Comparison of ENCODE assay signal across 22 mouse cellular contexts in the genomic region with DNA sequence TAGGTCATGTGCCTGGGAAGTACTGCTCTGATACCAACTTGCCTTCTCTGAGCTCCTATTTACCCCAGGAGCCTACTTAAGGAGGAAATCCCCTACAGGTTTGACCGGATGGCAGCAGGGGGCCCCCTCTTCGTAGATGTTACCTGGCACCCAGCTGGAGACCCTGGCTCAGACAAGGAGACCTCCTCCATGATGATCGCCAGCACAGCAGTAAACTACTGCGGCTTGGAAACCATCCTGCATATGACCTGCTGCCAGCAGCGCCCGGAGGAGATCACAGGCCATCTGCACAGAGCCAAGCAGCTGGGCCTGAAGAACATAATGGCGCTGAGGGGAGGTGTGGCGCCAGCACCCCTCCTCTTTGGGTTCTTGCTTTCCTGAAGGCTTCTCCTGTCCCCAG. TPM values are rescaled to one million over a fixed set of nuclear protein-coding genes. Genes with fewer than 3 reads are reported as not detected.
DNase-seq lines count a peak whose midpoint lies in the region; ATAC-seq and TF ChIP-seq lines count a peak whose summit lies in the region.
"Not testable (repeated sequence)": the region's sequence is repeated elsewhere in the genome, so short reads cannot be mapped to it uniquely, and the experiment has no call there.
"Had no signal": no experiment of that assay in that cellular context is flagged by ENCODE, and none has a peak within 500 bp of the region (broad histone marks: within the 10 kb centered on the region; RNA-seq: fewer than 3 reads in every experiment).

No protein-coding gene starts in this region.

- H3K9ac ChIP-seq in heart, embryonic 12.5 days; hindbrain, postnatal 0 days (replicated peaks; ENCODE audit: low read length); liver, embryonic 11.5 days (ENCODE audit: low read depth, low read length); lung, embryonic 14.5 days; midbrain, embryonic 11.5 days (ENCODE audit: low read length): not testable (repeated sequence)

- not testable (repeated sequence) for H3K27me3 ChIP-seq in heart, embryonic 12.5 days (replicated peaks); hindbrain, postnatal 0 days (ENCODE audit: insufficient read depth, low read length); liver, embryonic 11.5 days (replicated peaks; ENCODE audit: control insufficient read depth, insufficient read depth, low read length); lung, embryonic 14.5 days (ENCODE audit: insufficient read depth, low read length); midbrain, embryonic 11.5 days (ENCODE audit: control insufficient read depth, insufficient read depth, low read length)

- intact Hi-C loops in gastrocnemius, adult 2 months (cut with DNase I) = loop anchor here (5.0 kb wide), 1 partner anchor 44 kb away; the partner anchor contains the start of gene Agtrap

- ATAC-seq in heart, embryonic 12.5 days (ENCODE audit: insufficient number of reproducible peaks, low FRiP score); hindbrain, postnatal 0 days; liver, embryonic 11.5 days (replicated peaks; ENCODE audit: low FRiP score); lung, embryonic 14.5 days (ENCODE audit: insufficient read depth); midbrain, embryonic 11.5 days (ENCODE audit: low FRiP score): not testable (repeated sequence)

- WGBS in heart, embryonic 12.5 days = 86% methylated on average over 8 of the region's 8 CpGs
- 56% methylated on average over 6 of the region's 8 CpGs for WGBS in hindbrain, postnatal 0 days
- WGBS in liver, embryonic 11.5 days = 87% methylated on average over 6 of the region's 8 CpGs
- whole genome bisulfite sequencing in lung, embryonic 14.5 days = 86% methylated on average over 6 of the region's 8 CpGs
- 90% methylated on average over 6 of the region's 8 CpGs for WGBS in midbrain, embryonic 11.5 days

- H3K4me3 ChIP-seq in gastrocnemius, adult 2 months = peak overlapping the region; percentile 94
- H3K4me3 ChIP-seq in heart, embryonic 12.5 days; hindbrain, postnatal 0 days (ENCODE audit: low read length); liver, embryonic 11.5 days (ENCODE audit: low read depth, low read length); lung, embryonic 14.5 days (ENCODE audit: low read depth, low read length); midbrain, embryonic 11.5 days (ENCODE audit: low read depth, low read length): not testable (repeated sequence)

- H3K9me3 ChIP-seq in heart, embryonic 12.5 days (replicated peaks); hindbrain, postnatal 0 days (ENCODE audit: low read length); liver, embryonic 11.5 days (ENCODE audit: control insufficient read depth, low read length); lung, embryonic 14.5 days (ENCODE audit: low read depth, low read length); midbrain, embryonic 11.5 days (ENCODE audit: control insufficient read depth, low read length): not testable (repeated sequence)

- H3K36me3 ChIP-seq in heart, embryonic 12.5 days = peaks cover 39% of the 10 kb centered on the region
- H3K36me3 ChIP-seq in hindbrain, postnatal 0 days (ENCODE audit: insufficient read depth, low read length) = peaks cover 17% of the 10 kb centered on the region; the same call in 1 of the 2 replicates
- H3K36me3 ChIP-seq in liver, embryonic 11.5 days (ENCODE audit: control insufficient read depth, insufficient read depth, low read length) = peaks cover 11% of the 10 kb centered on the region; the same call in 1 of the 2 replicates
- peaks cover 45% of the 10 kb centered on the region for H3K36me3 ChIP-seq in lung, embryonic 14.5 days (ENCODE audit: insufficient read depth)
- H3K36me3 ChIP-seq in midbrain, embryonic 11.5 days (ENCODE audit: control insufficient read depth, insufficient read depth, low read length) = not testable (repeated sequence)

- peaks cover 67% of the 10 kb centered on the region for H3K4me1 ChIP-seq in heart, embryonic 12.5 days (replicated peaks)
- H3K4me1 ChIP-seq in hindbrain, postnatal 0 days (ENCODE audit: insufficient read depth, low read length) = peaks cover 18% of the 10 kb centered on the region
- H3K4me1 ChIP-seq in liver, embryonic 11.5 days (replicated peaks; ENCODE audit: control insufficient read depth, insufficient read depth, low read length) = peaks cover 80% of the 10 kb centered on the region
- peaks cover 23% of the 10 kb centered on the region for H3K4me1 ChIP-seq in lung, embryonic 14.5 days (ENCODE audit: insufficient read depth)
- H3K4me1 ChIP-seq in midbrain, embryonic 11.5 days (ENCODE audit: control insufficient read depth, insufficient read depth, low read length) = peaks cover 30% of the 10 kb centered on the region

- TF ChIP-seq CTCF in gastrocnemius, adult 2 months (IDR thresholded peaks at IDR 0.05); hindbrain, postnatal 0 days (IDR thresholded peaks at IDR 0.05; ENCODE audit: low read depth); lung, embryonic 14.5 days (IDR thresholded peaks at IDR 0.05; ENCODE audit: low read depth): not testable (repeated sequence)

- H3K27ac ChIP-seq in gastrocnemius, adult 2 months = peak overlapping the region; percentile 98
- not testable (repeated sequence) for H3K27ac ChIP-seq in heart, embryonic 12.5 days (ENCODE audit: poor library complexity, severe bottlenecking); liver, embryonic 11.5 days (ENCODE audit: low read depth, low read length); lung, embryonic 14.5 days (ENCODE audit: low read depth); midbrain, embryonic 11.5 days (ENCODE audit: low read depth, low read length)
- H3K27ac ChIP-seq in hindbrain, postnatal 0 days = 0 out of 2 replicates have a peak overlapping the region, but pooled peaks have one; percentile 15

- peak; percentile 71 to 80 for DNase-seq in cerebellum, postnatal 10 days
- DNase-seq in gastrocnemius, adult 2 months = peak; percentile 48
- not testable (repeated sequence) for DNase-seq in hindbrain, postnatal 0 days (ENCODE audit: low spot score); liver, embryonic 11.5 days (ENCODE audit: low spot score); lung, embryonic 14.5 days
- peak; percentile 59 for DNase-seq in midbrain, embryonic 11.5 days (ENCODE audit: low spot score, missing footprints)

- peak overlapping the region; percentile 91; the same call in 1 of the 2 replicates for H3K4me2 ChIP-seq in heart, embryonic 12.5 days
- not testable (repeated sequence) for H3K4me2 ChIP-seq in hindbrain, postnatal 0 days (ENCODE audit: low read depth, low read length); midbrain, embryonic 11.5 days
- H3K4me2 ChIP-seq in liver, embryonic 11.5 days = peak overlapping the region; percentile 96
- H3K4me2 ChIP-seq in lung, embryonic 14.5 days = peak overlapping the region; percentile 94; the same call in 1 of the 2 replicates

RNA-seq across cellular contexts. Expression of gene Mthfr, which starts 4.5 kb away (rescaled TPM):
- total RNA-seq in gastrocnemius, adult 2 months (2021) = 10 to 100 TPM in 1 of 2 experiments, 1 to 10 TPM in 1; 6.9 to 14.2 TPM
- polyA plus RNA-seq in heart, embryonic 12.5 days (2016; fragmentation: Nextera tagmentation; extraction: Ambion mirVana) = 15.5 and 17.0 TPM in 2 replicates
- 46.0 and 52.4 TPM in 2 replicates for total RNA-seq in hindbrain, postnatal 0 days (2014; rRNA removed)
- polyA plus RNA-seq in hindbrain, postnatal 0 days (2015; fragmentation: Nextera tagmentation; extraction: Ambion mirVana) = 9.3 and 10.6 TPM in 2 replicates
- polyA plus RNA-seq in liver, embryonic 11.5 days (2014; fragmentation: Nextera tagmentation; extraction: Ambion mirVana) = 15.5 and 16.1 TPM in 2 replicates
- 18.7 and 20.4 TPM in 2 replicates for polyA plus RNA-seq in lung, embryonic 14.5 days (2014; fragmentation: Nextera tagmentation; extraction: Ambion mirVana)
- polyA plus RNA-seq in midbrain, embryonic 11.5 days (2014; fragmentation: Nextera tagmentation; extraction: Ambion mirVana) = 17.8 and 18.9 TPM in 2 replicates

RNA-seq across cellular contexts. Expression of gene Clcn6, which starts 4.7 kb away (rescaled TPM):
- 1 to 10 TPM; 4.7 to 5.0 TPM for total RNA-seq in gastrocnemius, adult 2 months (2021)
- 7.8 and 9.3 TPM in 2 replicates for polyA plus RNA-seq in heart, embryonic 12.5 days (2016; fragmentation: Nextera tagmentation; extraction: Ambion mirVana)
- 58.6 and 60.7 TPM in 2 replicates for total RNA-seq in hindbrain, postnatal 0 days (2014; rRNA removed)
- 22.0 and 24.4 TPM in 2 replicates for polyA plus RNA-seq in hindbrain, postnatal 0 days (2015; fragmentation: Nextera tagmentation; extraction: Ambion mirVana)
- 2.0 and 2.4 TPM in 2 replicates for polyA plus RNA-seq in liver, embryonic 11.5 days (2014; fragmentation: Nextera tagmentation; extraction: Ambion mirVana)
- 3.6 and 4.2 TPM in 2 replicates for polyA plus RNA-seq in lung, embryonic 14.5 days (2014; fragmentation: Nextera tagmentation; extraction: Ambion mirVana)
- 19.2 and 20.2 TPM in 2 replicates for polyA plus RNA-seq in midbrain, embryonic 11.5 days (2014; fragmentation: Nextera tagmentation; extraction: Ambion mirVana)

RNA-seq across cellular contexts. Expression of gene Nppa, which starts 42.8 kb away (rescaled TPM):
- not detected for total RNA-seq in gastrocnemius, adult 2 months (2021)
- 5,688 and 5,948 TPM in 2 replicates for polyA plus RNA-seq in heart, embryonic 12.5 days (2016; fragmentation: Nextera tagmentation; extraction: Ambion mirVana)
- total RNA-seq in hindbrain, postnatal 0 days (2014; rRNA removed) = 0.58 and 1.8 TPM in 2 replicates
- 2.0 and 2.6 TPM in 2 replicates for polyA plus RNA-seq in hindbrain, postnatal 0 days (2015; fragmentation: Nextera tagmentation; extraction: Ambion mirVana)
- polyA plus RNA-seq in liver, embryonic 11.5 days (2014; fragmentation: Nextera tagmentation; extraction: Ambion mirVana) = 7.2 and 32.9 TPM in 2 replicates
- 17.4 TPM in 1 of 2 replicates, not detected in the other for polyA plus RNA-seq in lung, embryonic 14.5 days (2014; fragmentation: Nextera tagmentation; extraction: Ambion mirVana)
- 0.51 and 0.68 TPM in 2 replicates for polyA plus RNA-seq in midbrain, embryonic 11.5 days (2014; fragmentation: Nextera tagmentation; extraction: Ambion mirVana)
- total RNA-seq: adrenal gland, postnatal 14 days; gastrocnemius, postnatal 4 days; hematopoietic stem cell, adult 5-6 weeks; layer of hippocampus, postnatal 36 days; liver, adult 2 months; megakaryocyte-erythroid progenitor cell, adult 5-6 weeks had no signal
- polyA plus RNA-seq: CD4-positive, CD25-positive, alpha-beta regulatory T cell, adult 4 months; forebrain, embryonic 16.5 days; kidney, postnatal 0 days; liver, adult 2 months; myocyte had no signal

RNA-seq across cellular contexts. Expression of gene Agtrap, which starts 44.5 kb away (rescaled TPM):
- total RNA-seq in gastrocnemius, adult 2 months (2021) = 10 to 100 TPM in 1 of 2 experiments, 1 to 10 TPM in 1; 9.8 to 12.6 TPM
- 18.9 and 19.8 TPM in 2 replicates for polyA plus RNA-seq in heart, embryonic 12.5 days (2016; fragmentation: Nextera tagmentation; extraction: Ambion mirVana)
- total RNA-seq in hindbrain, postnatal 0 days (2014; rRNA removed) = 6.2 and 7.6 TPM in 2 replicates
- polyA plus RNA-seq in hindbrain, postnatal 0 days (2015; fragmentation: Nextera tagmentation; extraction: Ambion mirVana) = 9.9 and 10.4 TPM in 2 replicates
- polyA plus RNA-seq in liver, embryonic 11.5 days (2014; fragmentation: Nextera tagmentation; extraction: Ambion mirVana) = 18.3 and 20.9 TPM in 2 replicates
- 11.6 and 14.2 TPM in 2 replicates for polyA plus RNA-seq in lung, embryonic 14.5 days (2014; fragmentation: Nextera tagmentation; extraction: Ambion mirVana)
- 11.7 TPM in 2 replicates for polyA plus RNA-seq in midbrain, embryonic 11.5 days (2014; fragmentation: Nextera tagmentation; extraction: Ambion mirVana)

RNA-seq across cellular contexts. Expression of gene Nppb, which starts 57.7 kb away (rescaled TPM):
- not detected for total RNA-seq in gastrocnemius, adult 2 months (2021)
- 276 and 282 TPM in 2 replicates for polyA plus RNA-seq in heart, embryonic 12.5 days (2016; fragmentation: Nextera tagmentation; extraction: Ambion mirVana)
- total RNA-seq in hindbrain, postnatal 0 days (2014; rRNA removed) = 1.3 TPM in 1 of 2 replicates, not detected in the other
- polyA plus RNA-seq in hindbrain, postnatal 0 days (2015; fragmentation: Nextera tagmentation; extraction: Ambion mirVana) = 0.19 and 0.72 TPM in 2 replicates
- polyA plus RNA-seq in liver, embryonic 11.5 days (2014; fragmentation: Nextera tagmentation; extraction: Ambion mirVana) = 1.1 TPM in 1 of 2 replicates, not detected in the other
- polyA plus RNA-seq in lung, embryonic 14.5 days (2014; fragmentation: Nextera tagmentation; extraction: Ambion mirVana) = not detected in 2 replicates
- polyA plus RNA-seq in midbrain, embryonic 11.5 days (2014; fragmentation: Nextera tagmentation; extraction: Ambion mirVana) = 0.23 and 0.29 TPM in 2 replicates
- total RNA-seq: adrenal gland, postnatal 14 days; gastrocnemius, adult 8-10 months; gastrocnemius, postnatal 4 days; hematopoietic stem cell, adult 5-6 weeks; layer of hippocampus, postnatal 36 days; left cerebral cortex, postnatal 10 days; liver, adult 2 months; megakaryocyte-erythroid progenitor cell, adult 5-6 weeks; midbrain, postnatal 0 days had no signal
- polyA plus RNA-seq: CD4-positive, CD25-positive, alpha-beta regulatory T cell, adult 4 months; forebrain, embryonic 16.5 days; intestine, embryonic 16.5 days; kidney, postnatal 0 days; limb, embryonic 11.5 days; liver, adult 2 months; midbrain, postnatal 0 days had no signal

Comparison
In these comparisons a context has a peak if more than half of its experiments do, and no peak if none do; other contexts are left out.
1. RNA of gene Nppa, which starts 42.8 kb away (polyA plus RNA-seq): 5,688 to 5,948 TPM in heart, embryonic 12.5 days; 7.2 to 32.9 TPM in liver, embryonic 11.5 days, 2.0 to 2.6 TPM in hindbrain, postnatal 0 days, 0.51 to 0.68 TPM in midbrain, embryonic 11.5 days and 17.4 TPM in lung, embryonic 14.5 days; every median in the first group is over 100 times any median in the second.